Mouse (Mus musculus): Measurements from ENCODE around the gene Traf1. TPM values are rescaled to one million over a fixed set of nuclear protein-coding genes. Genes with fewer than 3 reads are reported as not detected.

The Traf1 gene
- polyA plus RNA-seq, 1 experiment from 2014 or later, result 61.4 TPM

DNA sequence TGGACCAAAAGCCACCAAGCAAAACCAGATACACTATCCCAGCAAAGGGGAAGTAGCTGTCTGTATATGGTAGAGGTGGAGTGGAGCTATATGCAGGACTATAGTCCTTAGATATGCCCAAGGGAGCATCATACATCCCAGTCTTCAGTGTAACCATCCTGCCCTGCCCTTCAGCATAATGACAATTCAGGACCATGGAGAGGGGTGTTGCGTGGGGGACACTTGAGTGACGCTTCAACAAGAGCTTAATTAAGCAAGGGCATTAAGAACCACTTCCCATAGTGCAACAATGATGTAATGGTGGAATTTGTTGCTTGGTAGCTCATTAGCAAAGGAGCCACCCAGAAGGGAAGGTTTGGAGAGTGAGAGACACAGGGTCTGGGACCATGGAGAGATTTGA, 12.9 kb downstream of the Traf1 start:
- no peaks in the 10 kb centered on the region for H3K27me3 ChIP-seq (replicated peaks; ENCODE audit: insufficient read depth, low read length)
- H3K4me3 ChIP-seq (ENCODE audit: low read depth, low read length), result no peak overlapping the region
- H3K4me2 ChIP-seq (replicated peaks; ENCODE audit: low read depth, low read length), result no peak overlapping the region
- TF ChIP-seq CTCF (IDR thresholded peaks at IDR 0.05) (no peak), EP300 (IDR thresholded peaks at IDR 0.05) (no peak)
- H3K27ac ChIP-seq (ENCODE audit: low read length), result no peak overlapping the region
- no peak overlapping the region for H3K9ac ChIP-seq (replicated peaks; ENCODE audit: low read depth)
- WGBS, result 15% methylated on average over 2 of the region's 2 CpGs
- H3K9me3 ChIP-seq (ENCODE audit: low read length), result no peaks in the 10 kb centered on the region
- no peaks in the 10 kb centered on the region for H3K36me3 ChIP-seq (ENCODE audit: insufficient read depth, low read length)
- H3K4me1 ChIP-seq (ENCODE audit: insufficient read depth, low read depth, low read length), result no peaks in the 10 kb centered on the region
- ATAC-seq (no peak), DNase-seq (ENCODE audit: low spot score) (no peak)

GRCm38 (mm10) chr2:34946046-34946445, 15.5 kb downstream of the Traf1 start:
- Histone ChIP-seq H3K4me1 (ENCODE audit: insufficient read depth, low read depth, low read length) (no peaks in the 10 kb centered on the region), H3K36me3 (ENCODE audit: insufficient read depth, low read length) (no peaks in the 10 kb centered on the region), H3K27ac (ENCODE audit: low read length) (no peak overlapping the region), H3K27me3 (replicated peaks; ENCODE audit: insufficient read depth, low read length) (no peaks in the 10 kb centered on the region), H3K4me3 (ENCODE audit: low read depth, low read length) (no peak overlapping the region), H3K4me2 (replicated peaks; ENCODE audit: low read depth, low read length) (no peak overlapping the region), H3K9me3 (ENCODE audit: low read length) (no peaks in the 10 kb centered on the region), H3K9ac (replicated peaks; ENCODE audit: low read depth) (no peak overlapping the region)
- DNase-seq (ENCODE audit: low spot score), result no peak
- WGBS, result 72% methylated on average over 4 of the region's 4 CpGs
- ATAC-seq, result no peak
- TF ChIP-seq CTCF (IDR thresholded peaks at IDR 0.05) (no peak), EP300 (IDR thresholded peaks at IDR 0.05) (no peak)

DNA sequence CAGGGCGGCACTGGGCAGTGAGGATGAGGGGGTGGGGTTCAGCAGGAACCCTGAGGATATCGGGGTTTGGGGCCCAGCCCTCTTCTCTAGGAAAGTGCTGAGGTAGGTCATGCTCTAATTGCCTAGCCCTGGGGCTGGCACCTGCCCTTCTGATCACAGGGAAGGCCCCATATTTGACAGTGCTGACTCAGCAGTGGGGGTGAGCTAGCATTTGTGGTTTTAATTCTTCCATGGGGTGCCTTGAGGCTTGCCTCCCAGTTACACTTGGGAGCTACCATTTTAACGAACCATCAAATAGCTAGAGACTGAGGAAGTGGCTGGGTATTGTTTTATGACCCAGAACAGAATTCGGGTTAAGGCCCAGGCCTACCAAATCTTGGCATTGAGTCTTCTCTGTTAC, 16.0 kb downstream of the Traf1 start:
- no peak overlapping the region for H3K9ac ChIP-seq (replicated peaks; ENCODE audit: low read depth)
- no peak overlapping the region for H3K4me2 ChIP-seq (replicated peaks; ENCODE audit: low read depth, low read length)
- no peaks in the 10 kb centered on the region for H3K27me3 ChIP-seq (replicated peaks; ENCODE audit: insufficient read depth, low read length)
- H3K36me3 ChIP-seq (ENCODE audit: insufficient read depth, low read length), result no peaks in the 10 kb centered on the region
- no peaks in the 10 kb centered on the region for H3K4me1 ChIP-seq (ENCODE audit: insufficient read depth, low read depth, low read length)
- H3K9me3 ChIP-seq (ENCODE audit: low read length), result no peaks in the 10 kb centered on the region
- ATAC-seq, result no peak
- no peak for TF ChIP-seq CTCF (IDR thresholded peaks at IDR 0.05)
- TF ChIP-seq EP300 (IDR thresholded peaks at IDR 0.05), result no peak
- no peak for DNase-seq (ENCODE audit: low spot score)
- no peak overlapping the region for H3K4me3 ChIP-seq (ENCODE audit: low read depth, low read length)
- 77% methylated on average over 4 of the region's 4 CpGs for WGBS
- H3K27ac ChIP-seq (ENCODE audit: low read length), result no peak overlapping the region

DNA sequence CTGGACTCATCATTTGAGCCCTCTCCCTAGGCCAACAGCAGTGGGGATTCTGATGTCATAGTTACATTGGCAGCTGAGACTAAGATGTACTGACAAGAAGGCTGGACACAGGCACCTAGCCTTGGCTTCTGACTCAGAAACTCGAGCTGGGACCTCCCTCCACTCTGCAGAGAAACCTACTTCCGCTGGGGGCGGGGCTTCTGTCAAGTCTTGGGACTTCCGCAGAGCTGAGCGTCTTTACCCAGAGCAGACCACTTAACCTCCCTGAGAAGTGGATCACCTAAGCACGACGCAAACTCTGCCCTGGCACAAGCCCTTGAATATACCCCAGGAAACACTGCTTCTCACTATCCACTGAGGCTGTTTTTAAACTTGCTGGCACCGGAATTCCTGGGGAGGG, 16.8 kb downstream of the Traf1 start:
- WGBS, result 10% methylated on average over 8 of the region's 8 CpGs
- DNase-seq (ENCODE audit: low spot score), result peak; percentile 84
- no peaks in the 10 kb centered on the region for H3K27me3 ChIP-seq (replicated peaks; ENCODE audit: insufficient read depth, low read length)
- peak overlapping the region; percentile 40 for H3K4me2 ChIP-seq (replicated peaks; ENCODE audit: low read depth, low read length)
- no peaks in the 10 kb centered on the region for H3K9me3 ChIP-seq (ENCODE audit: low read length)
- no peak overlapping the region for H3K4me3 ChIP-seq (ENCODE audit: low read depth, low read length)
- H3K27ac ChIP-seq (ENCODE audit: low read length), result no peak overlapping the region
- H3K4me1 ChIP-seq (ENCODE audit: insufficient read depth, low read depth, low read length), result no peaks in the 10 kb centered on the region
- TF ChIP-seq CTCF (IDR thresholded peaks at IDR 0.05), result no peak
- no peak for TF ChIP-seq EP300 (IDR thresholded peaks at IDR 0.05)
- peak; percentile 85 for ATAC-seq
- H3K9ac ChIP-seq (replicated peaks; ENCODE audit: low read depth), result no peak overlapping the region
- H3K36me3 ChIP-seq (ENCODE audit: insufficient read depth, low read length), result no peaks in the 10 kb centered on the region

GRCm38 (mm10) chr2:34943556-34944120, 17.9 kb downstream of the Traf1 start:
- Histone ChIP-seq H3K36me3 (ENCODE audit: insufficient read depth, low read length) (no peaks in the 10 kb centered on the region), H3K27me3 (replicated peaks; ENCODE audit: insufficient read depth, low read length) (no peaks in the 10 kb centered on the region), H3K4me2 (replicated peaks; ENCODE audit: low read depth, low read length) (no peak overlapping the region), H3K4me3 (ENCODE audit: low read depth, low read length) (no peak overlapping the region), H3K27ac (ENCODE audit: low read length) (no peak overlapping the region), H3K9me3 (ENCODE audit: low read length) (no peaks in the 10 kb centered on the region), H3K9ac (replicated peaks; ENCODE audit: low read depth) (no peak overlapping the region), H3K4me1 (ENCODE audit: insufficient read depth, low read depth, low read length) (no peaks in the 10 kb centered on the region; the same call in 1 of the 2 replicates)
- ATAC-seq (no peak), DNase-seq (ENCODE audit: low spot score) (no peak)
- no peak for TF ChIP-seq CTCF (IDR thresholded peaks at IDR 0.05)
- no peak for TF ChIP-seq EP300 (IDR thresholded peaks at IDR 0.05)
- 70% methylated on average over 13 of the region's 13 CpGs for WGBS

- H3K27me3 ChIP-seq (replicated peaks; ENCODE audit: insufficient read depth, low read length), result no peaks in the 10 kb centered on the region
- WGBS, result 66% methylated on average over 11 of the region's 11 CpGs
- H3K27ac ChIP-seq (ENCODE audit: low read length), result no peak overlapping the region
- TF ChIP-seq EP300 (IDR thresholded peaks at IDR 0.05), result no peak
- TF ChIP-seq CTCF (IDR thresholded peaks at IDR 0.05), result no peak
- ATAC-seq (no peak), DNase-seq (ENCODE audit: low spot score) (no peak)
- H3K36me3 ChIP-seq (ENCODE audit: insufficient read depth, low read length), result no peaks in the 10 kb centered on the region
- no peak overlapping the region for H3K9ac ChIP-seq (replicated peaks; ENCODE audit: low read depth)
- H3K9me3 ChIP-seq (ENCODE audit: low read length), result no peaks in the 10 kb centered on the region
- H3K4me1 ChIP-seq (ENCODE audit: insufficient read depth, low read depth, low read length), result no peaks in the 10 kb centered on the region; the same call in 1 of the 2 replicates
- no peak overlapping the region for H3K4me2 ChIP-seq (replicated peaks; ENCODE audit: low read depth, low read length)
- no peak overlapping the region for H3K4me3 ChIP-seq (ENCODE audit: low read depth, low read length)
Measured at GRCm38 (mm10) chr2:34941061-34941675, 20.4 kb downstream of the Traf1 start.

Measured in lung, postnatal 0 days (tissue).